Mouse (Mus musculus) R1 (cell line): ENCODE data around the gene Ushbp1.
"Not testable (repeated sequence)": the region's sequence is repeated elsewhere in the genome, so short reads cannot be mapped to it uniquely, and the experiment has no call there.

Source experiments
- DNase-seq: peaks from one replicate; pipeline ENCODE4 v3.0.0-alpha.2; 2018; ENCODE audit warnings: low read depth, low spot score

The Ushbp1 gene

GRCm38 (mm10) chr8:71371236-71371848, 24.3 kb downstream of the Ushbp1 start, which contains the start of gene Ocel1:
Ocel1 (plus strand) TSS chr8:71371298.
- DNase-seq: peak; percentile 98

- peak; percentile 46 for DNase-seq
Measured at GRCm38 (mm10) chr8:71370711-71371235, 24.8 kb downstream of the Ushbp1 start.

- DNase-seq: no peak
Measured at GRCm38 (mm10) chr8:71369040-71369718, 26.4 kb downstream of the Ushbp1 start.

- DNase-seq: peak; percentile 39
Measured at GRCm38 (mm10) chr8:71368366-71368765, 27.2 kb downstream of the Ushbp1 start.

GRCm38 (mm10) chr8:71367529-71368176, 27.9 kb downstream of the Ushbp1 start:
- DNase-seq: no peak

- DNase-seq: peak; percentile 99
Measured at GRCm38 (mm10) chr8:71366771-71367528, 28.7 kb downstream of the Ushbp1 start, which contains the start of gene Use1. Use1 (plus strand) TSS chr8:71366848.

GRCm38 (mm10) chr8:71358026-71358425, 37.6 kb downstream of the Ushbp1 start:
- peak; percentile 52 for DNase-seq

GRCm38 (mm10) chr8:71351520-71351919, 44.1 kb downstream of the Ushbp1 start:
- no peak for DNase-seq

GRCm38 (mm10) chr8:71351117-71351516, 44.5 kb downstream of the Ushbp1 start:
- no peak for DNase-seq

GRCm38 (mm10) chr8:71346581-71346980, 49.0 kb downstream of the Ushbp1 start:
- DNase-seq: no peak

GRCm38 (mm10) chr8:71340625-71341024, 55.0 kb downstream of the Ushbp1 start:
- DNase-seq: peak; percentile 45

- DNase-seq: not testable (repeated sequence)
Measured at GRCm38 (mm10) chr8:71337834-71338233, 57.8 kb downstream of the Ushbp1 start.
